Mouse (Mus musculus): Measurements from ENCODE around the gene Cep152.

Cep152 gene

DNA sequence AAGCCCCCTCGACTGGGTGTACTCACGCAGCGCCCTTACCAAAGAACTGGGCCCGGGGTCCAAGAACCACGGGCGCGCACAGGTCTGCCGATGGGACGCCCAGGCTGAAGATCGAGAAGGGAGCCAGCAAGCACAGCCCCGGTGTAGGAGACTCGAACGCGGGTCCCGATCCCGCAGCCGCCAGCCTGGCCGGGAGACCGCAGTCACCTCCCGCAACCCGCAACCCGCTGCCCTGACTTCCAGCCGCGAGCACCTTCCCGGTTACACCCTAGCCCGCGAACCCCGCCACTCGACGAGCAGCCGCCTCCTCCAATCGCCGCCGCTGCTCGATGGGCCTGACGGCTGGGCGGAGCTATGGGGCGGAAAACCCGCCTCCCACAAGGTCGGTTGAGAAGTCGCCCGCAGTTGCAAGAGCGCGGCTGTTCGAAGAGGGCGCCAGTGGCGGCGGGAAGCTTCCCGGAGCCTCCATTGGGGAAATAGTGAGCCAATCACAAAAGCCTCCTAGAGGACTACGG lies at the start of gene Cep152:
TSS of gene Cep152 (minus strand) at position 277 of the 515 bp plus-strand sequence.
- peak; percentile 91 to 95 for DNase-seq (ENCODE audit: low spot score in 2 of 2)

DNA sequence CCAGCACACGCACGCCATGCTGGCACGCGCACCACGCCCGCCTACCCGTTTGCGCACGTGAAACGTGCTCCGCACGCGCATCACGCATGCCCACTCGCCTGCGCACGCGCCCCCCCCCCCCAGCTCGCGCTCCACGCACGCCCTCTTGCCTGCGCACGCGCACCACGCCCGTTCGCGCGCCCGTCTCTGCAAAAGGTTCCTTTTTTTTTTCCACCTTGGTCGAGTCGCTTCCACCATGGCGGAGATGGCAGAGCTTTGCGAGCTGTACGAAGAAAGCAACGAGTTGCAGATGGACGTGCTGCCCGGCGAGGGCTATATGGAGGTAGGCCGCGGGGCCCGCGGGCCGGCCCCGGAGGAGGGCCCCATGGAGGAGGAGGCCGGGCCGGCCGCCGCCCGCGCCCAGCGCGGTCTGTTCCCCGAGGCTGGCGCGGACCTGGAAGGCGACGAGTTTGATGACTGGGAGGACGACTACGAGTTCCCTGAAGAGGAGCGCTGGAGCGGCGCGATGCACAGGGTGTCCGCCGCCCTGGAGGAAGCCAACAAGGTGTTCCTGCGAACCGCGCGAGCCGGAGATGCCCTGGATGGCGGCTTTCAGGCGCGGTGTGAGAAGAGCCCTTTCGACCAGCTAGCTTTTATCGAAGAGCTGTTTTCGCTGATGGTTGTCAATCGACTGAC lies 48.2 kb upstream of the Cep152 start, which contains the start of gene Eid1:
TSS of gene Eid1 (plus strand) at position 139 of the 675 bp plus-strand sequence.
- peak; percentile 51 to 68 for DNase-seq (ENCODE audit: low spot score in 2 of 2)

DNA sequence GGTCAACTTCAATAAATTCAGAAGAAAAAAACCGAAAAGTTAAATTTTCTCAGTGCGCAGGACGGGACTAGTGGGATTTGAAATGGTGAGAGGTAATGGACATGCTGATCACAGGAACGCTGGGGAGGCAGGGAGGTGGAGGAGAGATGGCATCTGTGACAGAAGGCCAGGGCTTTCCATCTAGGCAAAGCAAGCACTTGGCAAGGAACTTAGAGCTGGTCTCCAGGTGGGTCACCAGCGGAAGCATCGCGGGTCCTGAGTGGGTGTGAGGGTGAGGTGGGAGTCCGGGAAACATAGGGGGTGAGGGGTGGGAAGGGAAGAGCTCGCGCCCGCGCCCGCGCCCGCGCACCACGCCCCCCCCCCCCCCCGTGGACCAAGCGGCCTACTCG lies 47.6 kb upstream of the Cep152 start:
- DNase-seq (ENCODE audit: low spot score in 2 of 2): no peak

DNA sequence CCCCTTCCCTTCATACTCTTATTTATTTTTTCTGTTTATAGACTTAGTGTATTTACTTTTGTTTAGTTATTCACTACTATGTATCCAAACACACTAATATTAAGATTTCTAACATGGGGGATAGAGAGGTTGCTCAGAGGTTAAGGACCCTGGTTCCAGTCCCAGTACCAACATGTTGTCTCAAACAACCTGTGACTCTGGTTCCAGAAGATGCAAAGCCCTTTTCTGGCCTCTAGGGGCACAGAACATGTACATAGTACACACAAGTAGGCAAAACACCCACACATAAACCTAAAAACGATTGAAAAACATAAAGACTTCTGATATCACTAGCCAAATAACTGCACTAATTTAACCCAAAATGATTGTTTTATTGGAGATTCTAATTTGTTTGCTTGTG lies 45.9 kb upstream of the Cep152 start:
- DNase-seq (ENCODE audit: low spot score in 2 of 2): peak in 1 of 2 experiments; percentile 15

DNA sequence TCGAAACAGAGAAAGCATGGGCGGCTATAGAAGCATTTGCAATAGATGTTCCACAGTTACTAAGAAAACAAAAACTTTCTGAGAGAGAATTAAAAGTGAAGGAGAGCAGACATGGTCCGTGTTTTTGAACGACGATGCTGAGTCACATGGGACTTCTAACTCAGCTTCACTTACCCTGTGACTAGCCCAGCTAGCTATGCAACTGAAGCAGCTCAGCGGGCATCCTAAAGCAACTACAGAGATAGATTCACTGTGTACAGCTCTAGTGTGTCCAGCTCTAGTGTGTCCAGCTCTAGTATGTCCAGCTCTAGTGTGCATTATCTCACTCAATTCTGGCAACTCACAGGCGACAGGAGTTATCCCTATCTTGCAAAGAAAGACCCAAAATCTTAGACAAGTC lies 42.8 kb upstream of the Cep152 start:
- no peak for DNase-seq (ENCODE audit: low spot score in 2 of 2)

DNA sequence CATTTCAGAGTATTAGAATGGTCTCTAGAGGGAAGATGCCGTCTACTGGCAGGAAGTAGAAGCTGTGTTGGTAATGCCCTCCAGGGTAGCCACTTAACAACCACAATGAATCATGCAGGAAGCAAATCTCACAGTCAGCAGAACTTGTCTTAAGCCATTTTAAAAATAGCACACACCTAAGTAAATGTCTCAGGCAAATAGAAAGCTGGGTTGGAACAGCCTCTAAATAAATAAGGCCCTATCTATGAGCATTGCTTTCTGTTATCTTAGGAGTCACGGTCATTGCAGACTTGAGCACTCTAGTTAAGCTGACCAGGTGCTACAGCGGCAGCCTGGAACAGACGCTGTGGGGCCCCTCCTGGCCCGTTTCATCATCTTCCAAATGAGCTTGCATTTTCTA lies 42.3 kb upstream of the Cep152 start:
- DNase-seq (ENCODE audit: low spot score in 2 of 2): peak; percentile 52 to 63

DNA sequence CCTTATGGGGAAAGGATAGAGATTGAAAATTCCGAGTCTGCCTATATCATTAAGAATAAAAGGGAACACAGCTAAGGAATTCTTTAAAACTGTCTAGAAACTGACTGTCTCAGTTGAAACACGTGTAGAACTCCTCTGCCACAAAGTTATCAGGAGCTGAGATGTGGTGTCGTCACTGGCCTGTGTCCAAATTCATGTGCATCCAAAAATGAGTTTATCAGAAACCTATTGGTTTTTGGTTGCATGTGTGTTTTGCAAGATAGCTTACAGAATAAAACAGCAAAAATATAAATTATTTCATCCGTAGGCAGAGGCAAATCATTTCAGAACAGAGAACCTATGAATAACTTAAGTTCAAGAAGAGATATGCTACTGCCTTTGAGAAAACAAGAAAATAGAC lies 41.8 kb upstream of the Cep152 start:
- no peak for DNase-seq (ENCODE audit: low spot score in 2 of 2)

DNA sequence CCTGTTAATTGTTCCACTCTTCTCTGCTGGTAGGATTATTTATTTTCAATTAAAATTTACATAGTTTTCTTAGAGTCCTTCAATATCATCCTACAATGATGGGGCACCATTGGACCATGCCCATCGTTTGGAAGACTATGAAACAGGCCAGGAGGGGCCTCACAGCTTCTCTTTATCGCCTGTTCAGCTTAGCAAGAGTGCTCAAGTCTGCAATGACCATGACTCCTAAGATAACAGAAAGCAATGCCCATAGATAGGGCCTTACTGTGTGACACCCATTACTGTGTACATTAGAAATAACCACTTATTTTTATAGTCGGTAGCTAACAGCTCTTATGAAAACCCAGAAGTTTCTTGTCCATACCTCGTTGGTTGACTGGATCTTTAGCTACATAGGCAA lies 41.0 kb upstream of the Cep152 start:
- DNase-seq (ENCODE audit: low spot score in 2 of 2): no peak

DNA sequence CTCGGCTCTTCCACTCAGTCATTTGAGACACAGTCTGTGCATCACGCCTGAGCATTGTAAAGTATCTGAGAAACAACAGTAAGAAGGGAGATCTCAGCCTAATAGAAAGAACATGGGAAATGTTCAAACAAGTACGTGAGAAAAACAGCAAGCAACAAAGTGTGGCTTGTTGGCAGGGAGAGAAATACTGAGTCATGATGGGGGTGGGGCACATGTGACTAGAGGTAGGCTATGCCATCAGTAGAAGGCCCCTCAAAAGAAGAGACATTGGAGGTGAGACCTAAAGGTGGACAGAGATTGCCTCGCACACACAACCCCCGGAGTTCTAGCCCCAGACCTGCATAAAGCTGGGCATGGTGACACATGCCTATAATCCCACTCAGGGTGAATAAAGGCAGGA lies 40.3 kb upstream of the Cep152 start:
- DNase-seq (ENCODE audit: low spot score in 2 of 2): no peak

DNA sequence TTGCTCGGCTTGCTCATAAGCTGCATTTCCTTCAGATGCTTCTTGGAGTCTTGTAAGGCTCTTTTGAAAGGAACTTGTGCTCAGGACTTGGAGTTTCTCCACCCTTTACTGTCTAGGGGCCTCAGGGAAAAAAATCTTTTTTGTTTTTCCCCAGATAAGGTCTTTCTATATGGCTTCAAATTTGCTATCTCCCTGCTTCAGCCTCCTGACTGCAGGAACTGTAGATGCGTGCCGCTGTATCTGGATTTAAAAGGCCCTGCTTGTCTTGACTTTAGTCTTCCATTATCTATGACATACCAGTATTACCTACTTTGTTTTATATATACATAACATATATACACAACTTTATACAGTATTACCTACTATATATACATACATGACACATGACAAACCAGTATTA lies 37.6 kb upstream of the Cep152 start:
- no peak for DNase-seq (ENCODE audit: low spot score in 2 of 2)

DNA sequence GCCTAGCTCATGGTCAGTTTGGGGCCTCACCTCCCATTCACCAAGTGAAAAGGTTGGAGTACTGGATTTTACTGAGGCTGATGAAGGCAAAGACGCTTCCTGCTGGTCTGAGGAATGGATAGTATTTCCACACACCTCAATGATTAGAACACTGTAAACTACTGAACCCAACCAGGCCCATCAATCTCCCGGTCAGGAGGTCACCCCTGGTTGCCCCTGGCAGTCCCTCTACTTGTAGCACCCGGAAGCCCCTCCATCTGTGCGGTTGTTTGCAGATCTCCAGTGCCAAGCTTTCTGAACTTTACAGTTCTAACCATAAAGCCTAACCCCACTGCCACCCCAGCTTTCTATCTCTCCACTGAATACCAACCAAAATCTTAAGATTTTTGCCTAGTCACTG lies 36.2 kb upstream of the Cep152 start:
- no peak for DNase-seq (ENCODE audit: low spot score in 2 of 2)

DNA sequence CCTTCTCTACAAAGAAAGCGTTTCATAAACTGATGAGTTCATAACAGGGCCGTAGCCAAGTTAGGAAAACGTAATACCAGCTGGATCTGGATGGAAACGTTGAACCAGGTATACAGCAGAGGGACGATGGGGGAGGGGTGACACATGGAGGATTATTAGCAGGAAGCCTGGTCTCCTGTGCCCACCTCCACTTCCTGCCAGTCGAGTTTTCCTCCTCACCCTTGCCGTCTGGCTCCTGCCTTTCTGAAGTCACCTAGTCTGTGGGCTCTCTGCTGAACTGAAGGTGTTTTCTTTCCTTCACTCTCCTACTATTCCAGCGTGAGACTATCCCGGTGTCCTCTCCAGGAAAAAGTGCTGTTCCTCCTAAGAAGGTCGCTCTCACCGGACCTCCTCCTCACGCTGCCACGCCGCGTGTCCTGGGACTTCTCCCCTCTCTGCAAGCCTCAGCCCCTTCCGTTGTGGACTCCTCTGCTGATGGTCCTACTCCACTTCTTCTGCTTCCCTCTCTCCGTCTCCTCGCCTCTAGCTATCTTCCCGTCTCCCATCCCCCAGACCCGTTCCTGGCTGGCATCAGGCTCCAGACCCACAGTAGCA lies 35.7 kb upstream of the Cep152 start:
- DNase-seq (ENCODE audit: low spot score in 2 of 2): no peak

DNA sequence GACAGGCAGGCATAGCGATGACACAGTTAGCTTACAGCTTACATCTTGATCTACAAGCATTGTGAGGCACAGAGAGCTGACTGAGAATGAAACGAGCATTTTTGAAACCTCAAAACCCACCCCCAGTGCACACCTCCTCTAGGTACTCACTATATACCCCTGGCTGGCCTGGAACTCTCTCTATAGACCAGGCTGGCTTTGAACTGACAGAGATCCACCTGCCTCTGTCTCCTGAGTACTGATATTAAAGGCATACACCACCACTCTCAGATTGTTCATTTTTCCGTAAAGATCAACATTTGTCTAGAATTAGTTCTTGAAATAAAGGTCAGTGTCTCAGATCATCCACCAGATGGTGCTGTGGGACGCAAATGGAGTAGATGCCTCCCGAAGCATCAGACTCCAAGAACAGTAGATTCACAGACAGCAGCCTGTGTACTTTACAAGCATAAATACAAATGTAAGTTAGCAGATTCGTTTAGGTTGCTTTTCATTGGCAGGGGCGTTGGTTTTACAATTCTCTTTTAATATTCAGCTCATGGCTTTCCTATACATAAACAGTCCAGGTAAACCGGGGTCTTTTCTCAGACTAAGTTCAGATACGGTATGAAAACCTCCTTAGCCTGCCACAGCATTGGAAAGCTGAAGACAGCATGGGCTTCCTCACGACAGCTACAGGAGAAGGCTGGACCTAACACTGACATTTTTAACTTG lies 35.1 kb upstream of the Cep152 start:
- peak; percentile 64 to 69 for DNase-seq (ENCODE audit: low spot score in 2 of 2)

DNA sequence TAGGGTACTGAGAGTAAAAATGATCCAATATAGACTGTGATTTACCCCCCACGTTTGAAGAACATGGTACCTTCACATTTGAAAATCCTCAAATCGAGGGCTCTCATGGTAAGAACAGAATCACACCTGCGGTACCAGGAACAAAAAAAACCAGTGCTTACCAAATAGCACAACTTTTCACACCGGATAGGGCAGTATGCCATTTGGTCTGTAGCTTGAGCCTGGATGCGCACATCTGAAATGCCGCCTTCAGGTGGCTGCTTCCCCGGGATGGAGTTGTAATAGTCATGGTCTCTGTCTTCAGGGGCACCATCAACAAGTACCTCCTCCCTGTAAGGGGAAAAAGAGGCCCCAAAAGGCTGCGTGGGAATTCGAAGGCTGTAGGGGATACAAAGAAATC lies 30.5 kb upstream of the Cep152 start:
- DNase-seq (ENCODE audit: low spot score in 2 of 2): no peak

DNA sequence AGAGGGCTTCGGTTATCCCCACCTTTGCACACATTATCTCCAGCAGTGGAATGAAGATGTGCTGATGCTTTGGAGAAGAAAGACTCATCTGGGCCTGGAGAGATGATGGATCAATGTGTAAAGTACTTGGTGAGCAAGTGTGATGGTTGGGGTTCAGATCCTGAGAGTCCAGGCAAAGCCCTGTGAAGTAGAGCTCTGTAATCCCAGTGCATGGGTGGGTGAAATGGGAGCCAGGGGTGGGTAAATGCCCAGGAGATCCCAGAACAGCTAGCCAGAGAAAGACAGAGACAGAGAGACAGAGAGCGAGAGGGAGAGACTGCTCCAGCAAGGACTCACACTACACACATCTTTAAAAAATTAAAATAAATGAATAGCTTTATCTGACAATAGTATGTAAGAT lies 28.4 kb upstream of the Cep152 start:
- no peak for DNase-seq (ENCODE audit: low spot score in 2 of 2)

DNA sequence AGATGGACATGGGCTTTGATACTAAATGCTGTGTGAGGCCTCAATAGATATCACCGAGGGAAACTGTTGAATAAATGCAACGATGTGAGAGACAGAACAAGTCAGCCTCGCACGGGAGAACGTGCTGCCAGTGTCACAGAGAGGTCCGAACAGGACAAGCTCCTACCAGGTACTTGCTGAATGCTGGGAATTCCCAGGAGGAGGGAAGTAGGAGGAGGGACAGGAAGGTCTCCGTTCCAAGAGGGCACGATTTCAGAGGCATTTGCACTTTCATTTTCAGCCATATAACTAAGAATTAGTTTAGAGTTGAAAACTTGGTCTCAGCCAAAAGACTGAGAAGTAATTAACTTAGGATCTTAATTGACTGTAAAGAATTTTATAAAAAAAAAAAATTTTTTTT lies 26.6 kb upstream of the Cep152 start:
- no peak for DNase-seq (ENCODE audit: low spot score in 2 of 2)

DNA sequence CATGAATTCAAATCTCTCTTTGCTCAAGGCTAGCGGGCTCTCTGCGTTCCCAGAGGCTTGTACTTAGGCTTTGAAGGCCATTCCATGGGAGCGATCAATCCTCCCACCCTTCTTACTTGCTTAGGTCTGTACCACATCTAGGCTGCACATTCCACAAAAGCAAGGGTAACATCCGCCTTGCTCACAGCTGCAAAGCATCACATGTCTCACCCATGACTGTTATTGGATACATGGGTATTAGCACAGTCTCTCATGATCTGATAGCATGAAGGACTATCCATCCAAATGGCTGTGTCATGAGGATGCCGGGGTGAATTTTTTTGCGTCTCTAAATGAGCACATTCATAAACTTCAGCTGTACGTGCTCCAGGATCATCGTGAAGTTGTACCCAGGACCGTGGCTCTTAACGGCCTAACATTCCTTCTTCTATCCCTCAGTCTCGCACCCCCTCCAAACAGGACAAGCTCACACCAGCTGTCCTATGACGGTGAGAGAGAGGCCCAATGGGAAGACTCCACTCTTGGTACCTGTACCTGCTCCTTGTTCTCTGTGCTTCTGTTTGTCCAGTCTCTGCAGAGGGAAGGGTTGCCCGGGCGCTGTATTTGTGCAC lies 25.9 kb upstream of the Cep152 start:
- no peak for DNase-seq (ENCODE audit: low spot score in 2 of 2)

DNA sequence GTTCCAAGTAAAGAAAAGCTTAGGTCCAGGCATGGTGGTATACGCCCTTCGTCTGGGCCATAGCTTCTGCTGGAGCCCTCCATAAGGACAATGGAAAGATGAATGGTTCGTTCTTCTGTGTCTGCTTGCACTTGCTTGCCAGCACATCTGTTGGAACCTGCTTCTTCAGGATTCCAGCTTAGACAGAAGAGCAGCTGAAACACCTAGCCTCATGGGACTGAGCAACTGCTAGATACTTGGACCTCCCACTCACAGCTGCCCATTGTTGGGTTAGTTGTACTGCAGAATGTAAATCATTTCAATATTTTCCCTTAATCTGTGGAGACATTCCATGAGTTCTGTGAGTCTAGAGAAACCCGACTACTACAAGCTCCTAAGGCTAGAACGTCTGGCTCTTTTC lies 25.1 kb upstream of the Cep152 start:
- no peak for DNase-seq (ENCODE audit: low spot score in 2 of 2)

DNA sequence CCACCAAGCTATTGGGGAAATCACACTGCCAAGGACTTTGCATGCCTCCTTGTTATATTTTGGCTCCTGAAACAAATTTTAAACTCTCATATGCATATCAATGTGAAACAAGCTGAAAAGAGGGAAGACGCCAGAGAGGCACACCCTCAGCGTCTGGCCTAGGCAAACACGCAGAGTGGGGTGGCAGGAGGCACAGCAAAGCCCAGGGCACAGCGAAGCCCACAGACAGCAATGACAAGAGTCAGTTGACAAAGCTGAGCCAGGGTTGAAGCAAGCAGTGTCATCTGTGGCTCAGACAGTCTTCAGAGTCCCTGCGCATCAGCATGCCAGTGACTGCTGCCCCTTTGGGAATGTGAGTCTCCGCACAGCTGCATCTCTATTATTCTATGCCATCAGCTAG lies 20.0 kb upstream of the Cep152 start:
- DNase-seq (ENCODE audit: low spot score in 2 of 2): no peak

DNA sequence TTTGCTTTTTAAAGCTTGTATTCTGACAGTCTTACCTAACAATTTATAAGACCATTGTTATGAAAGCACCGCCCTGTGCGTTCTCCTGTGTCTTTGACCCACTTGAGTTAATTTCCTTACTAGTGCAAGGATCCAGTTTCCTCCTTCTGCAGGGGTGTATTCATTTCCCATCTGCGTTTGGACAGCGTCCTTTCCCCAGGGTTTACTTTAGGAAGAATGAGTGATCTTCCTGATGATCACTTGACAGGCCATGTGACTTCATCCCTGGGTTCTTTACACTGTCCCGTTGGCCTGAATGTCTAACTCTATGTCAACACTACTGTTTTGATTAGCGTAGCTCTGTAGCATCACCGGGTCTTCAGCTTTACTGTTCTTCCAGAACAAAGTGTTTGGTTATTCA lies 12.4 kb upstream of the Cep152 start:
- DNase-seq (ENCODE audit: low spot score in 2 of 2): no peak

DNA sequence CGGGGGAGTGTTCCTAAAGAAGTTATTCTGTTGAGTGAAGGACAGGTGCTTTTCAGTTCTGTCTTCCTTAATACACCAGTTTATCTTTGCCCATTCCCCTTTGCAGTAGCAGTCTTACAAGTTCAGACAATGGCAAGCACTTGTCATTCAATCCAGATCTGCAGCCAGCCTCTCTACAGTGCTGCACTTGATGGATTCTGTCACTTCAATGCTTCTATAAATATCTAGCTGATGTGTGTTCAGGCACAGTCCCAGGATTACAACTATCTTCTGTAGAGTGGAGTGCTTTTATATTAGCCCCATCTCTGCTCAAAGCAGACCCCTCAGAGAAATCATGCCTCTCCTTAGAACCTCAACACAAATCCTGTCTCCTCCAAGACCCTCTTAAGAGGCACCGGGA lies 5.1 kb upstream of the Cep152 start:
- no peak for DNase-seq (ENCODE audit: low spot score in 2 of 2)

DNA sequence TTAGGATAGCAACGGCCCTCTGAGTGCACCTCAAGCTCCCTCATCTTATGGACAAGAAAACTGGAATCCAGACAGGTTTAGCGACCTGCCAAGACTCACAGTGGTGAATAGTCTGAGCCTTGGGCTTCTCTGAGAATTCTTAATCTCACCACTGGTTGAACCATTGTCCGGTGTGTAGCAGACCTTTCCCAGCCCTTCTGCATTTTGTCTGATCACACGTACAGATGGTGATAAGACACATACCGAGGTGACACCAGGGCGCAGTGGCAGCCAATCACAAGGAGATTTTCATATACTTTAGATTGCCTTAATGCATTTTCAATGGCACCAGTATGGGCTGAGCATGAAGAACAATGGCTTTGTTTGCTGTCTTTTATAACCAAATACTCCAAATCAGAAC lies 3.6 kb upstream of the Cep152 start:
- DNase-seq (ENCODE audit: low spot score in 2 of 2): no peak

DNA sequence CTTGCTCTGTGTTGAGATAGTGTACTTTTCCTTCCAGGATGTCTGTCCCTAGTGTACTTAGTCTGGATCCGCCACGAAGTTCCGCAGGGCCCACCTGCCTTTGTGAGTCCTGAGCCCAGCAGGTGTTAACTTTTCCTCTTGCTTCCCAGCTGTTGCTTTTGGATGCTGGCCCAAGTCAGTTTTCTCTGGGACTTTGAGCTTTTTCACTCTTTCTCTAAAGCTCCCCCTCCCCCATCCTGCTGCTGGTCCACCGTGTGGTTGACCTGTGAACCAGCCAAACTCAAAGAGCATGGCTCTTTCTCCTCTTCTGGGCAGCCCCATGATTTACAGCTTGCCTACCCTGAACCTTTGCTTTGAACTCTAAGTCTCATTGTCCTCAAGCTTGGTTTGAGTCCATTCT lies 1.6 kb upstream of the Cep152 start:
- DNase-seq (ENCODE audit: low spot score in 2 of 2): no peak

Measured in natural killer cell, adult 2 months (primary cell).